Mouse (Mus musculus) heart, embryonic 12.5 days (tissue): ENCODE results near the gene Ruvbl2. TPM values are rescaled to one million over a fixed set of nuclear protein-coding genes. Genes with fewer than 3 reads are reported as not detected.
A peak's percentile ranks its signal among the peaks of the same experiment; 100 is the strongest.
"Not testable (repeated sequence)": the region's sequence is repeated elsewhere in the genome, so short reads cannot be mapped to it uniquely, and the experiment has no call there.

Experiments
- ATAC-seq: fragments of 200-750 bp; cut with Nextera tagmentation; 2 replicates; pipeline ENCODE4 v1.8.0; 2017; ENCODE audit warnings: moderate TSS enrichment, moderate library complexity; ENCODE audit not compliant: insufficient number of reproducible peaks, low FRiP score
- H3K27ac ChIP-seq: fragments of 300-500 bp; sonication (generic); 2 replicates; pipeline ENCODE4 v1.5.1; 2016; ENCODE audit warnings: mild to moderate bottlenecking, moderate library complexity; ENCODE audit not compliant: poor library complexity, severe bottlenecking
- H3K27me3 ChIP-seq: fragments of 300-500 bp; sonication (generic); replicated peaks from 2 replicates; pipeline ENCODE4 v1.6.1; 2016; ENCODE audit warnings: mild to moderate bottlenecking, moderate library complexity
- H3K36me3 ChIP-seq: fragments of 300-500 bp; sonication (generic); 2 replicates; pipeline ENCODE4 v1.6.1; 2016; ENCODE audit warnings: mild to moderate bottlenecking, moderate library complexity
- H3K4me1 ChIP-seq: fragments of 300-500 bp; sonication (generic); replicated peaks from 2 replicates; pipeline ENCODE4 v1.6.1; 2016; ENCODE audit warnings: mild to moderate bottlenecking
- H3K4me2 ChIP-seq: fragments of 300-500 bp; sonication (generic); 2 replicates; pipeline ENCODE4 v1.6.1; 2016; ENCODE audit warnings: mild to moderate bottlenecking, moderate library complexity
- H3K4me3 ChIP-seq: fragments of 300-500 bp; sonication (generic); 2 replicates; pipeline ENCODE4 v1.5.1; 2016; ENCODE audit warnings: mild to moderate bottlenecking
- H3K9ac ChIP-seq: fragments of 300-500 bp; sonication (generic); 2 replicates; pipeline ENCODE4 v1.6.1; 2016; ENCODE audit warnings: mild to moderate bottlenecking, moderate library complexity
- H3K9me3 ChIP-seq: fragments of 300-500 bp; sonication (generic); replicated peaks from 2 replicates; pipeline ENCODE4 v1.6.1; 2016; ENCODE audit warnings: mild to moderate bottlenecking, moderate library complexity
- WGBS: fragments of 180-500 bp; shearing (Covaris S2); methylation state at CpG from one replicate; pipeline ENCODE4 v1.1.7; 2016; 5-methylcytosine and 5-hydroxymethylcytosine counted together
- polyA plus RNA-seq: library from polyadenylated mRNA; unstranded; fragments of >200 nt; fragmentation: Nextera tagmentation; extraction: Ambion mirVana; gene quantifications from 2 replicates; pipeline ENCODE4 v1.2.1, GENCODE M21; 2016

Gene Ruvbl2
- polyA plus RNA-seq, 1 experiment from 2014 or later: 80.7 TPM

DNA sequence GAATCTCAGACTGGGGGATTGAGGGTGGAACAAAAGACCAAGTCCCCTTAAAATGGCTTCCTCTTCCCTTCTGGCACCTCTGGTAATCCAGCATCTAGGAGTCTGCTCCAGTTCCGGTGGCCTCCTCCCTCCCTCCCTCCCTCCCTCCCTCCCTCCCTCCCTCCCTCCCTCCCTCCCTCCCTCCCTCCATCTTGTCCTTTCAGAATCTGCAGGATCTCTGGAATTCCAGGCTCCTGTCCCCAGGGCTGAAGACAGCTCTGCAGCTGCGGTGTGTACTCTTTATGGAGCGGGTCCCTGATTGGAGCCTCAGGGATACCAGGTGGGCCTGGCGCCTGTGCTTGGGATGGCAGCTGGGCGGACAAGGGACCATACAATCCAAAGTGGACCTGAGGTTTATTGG, 23.4 kb upstream of the Ruvbl2 start:
- peak overlapping the region; percentile 86 for H3K27ac ChIP-seq
- peak overlapping the region; percentile 72 for H3K4me2 ChIP-seq
- peaks cover 64% of the 10 kb centered on the region for H3K36me3 ChIP-seq
- H3K9me3 ChIP-seq: no peaks in the 10 kb centered on the region
- H3K4me1 ChIP-seq: peaks cover 56% of the 10 kb centered on the region
- peak overlapping the region; percentile 75 for H3K4me3 ChIP-seq
- H3K9ac ChIP-seq: peak overlapping the region; percentile 64; the same call in 1 of the 2 replicates
- ATAC-seq: peak; percentile 5; the same call in 1 of the 2 replicates
- no peaks in the 10 kb centered on the region for H3K27me3 ChIP-seq
- WGBS: 58% methylated on average over 5 of the region's 5 CpGs

DNA sequence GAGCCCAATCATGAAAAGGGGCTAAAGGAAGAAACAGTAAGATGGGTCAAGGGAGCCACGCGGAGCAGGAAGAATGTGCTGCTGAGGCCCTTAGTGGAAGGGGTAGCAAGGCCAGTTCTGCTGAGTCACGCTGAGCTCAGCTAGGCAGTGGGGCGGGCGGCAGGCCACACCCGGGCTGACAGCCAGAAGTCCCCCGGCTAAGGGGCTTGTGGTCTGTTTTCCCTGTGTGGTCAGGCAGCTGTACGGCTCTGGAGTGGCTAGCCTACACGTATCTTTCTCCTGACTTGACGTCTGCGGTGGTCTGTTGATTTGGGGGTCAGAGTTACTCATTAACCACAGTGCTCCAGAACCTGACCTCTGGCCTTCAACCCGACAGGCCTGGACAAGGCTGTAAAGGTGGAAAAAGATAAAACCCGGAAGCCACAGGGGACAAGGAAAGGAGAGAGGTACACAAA, 23.0 kb upstream of the Ruvbl2 start:
- peak; percentile 75 for ATAC-seq
- Histone ChIP-seq H3K36me3 (peaks cover 68% of the 10 kb centered on the region), H3K9ac (peak overlapping the region; percentile 64), H3K27ac (peak overlapping the region; percentile 86), H3K4me3 (peak overlapping the region; percentile 75), H3K4me1 (peaks cover 56% of the 10 kb centered on the region), H3K27me3 (no peaks in the 10 kb centered on the region), H3K9me3 (no peaks in the 10 kb centered on the region), H3K4me2 (peak overlapping the region; percentile 72)
- WGBS: 8% methylated on average over 13 of the region's 13 CpGs

DNA sequence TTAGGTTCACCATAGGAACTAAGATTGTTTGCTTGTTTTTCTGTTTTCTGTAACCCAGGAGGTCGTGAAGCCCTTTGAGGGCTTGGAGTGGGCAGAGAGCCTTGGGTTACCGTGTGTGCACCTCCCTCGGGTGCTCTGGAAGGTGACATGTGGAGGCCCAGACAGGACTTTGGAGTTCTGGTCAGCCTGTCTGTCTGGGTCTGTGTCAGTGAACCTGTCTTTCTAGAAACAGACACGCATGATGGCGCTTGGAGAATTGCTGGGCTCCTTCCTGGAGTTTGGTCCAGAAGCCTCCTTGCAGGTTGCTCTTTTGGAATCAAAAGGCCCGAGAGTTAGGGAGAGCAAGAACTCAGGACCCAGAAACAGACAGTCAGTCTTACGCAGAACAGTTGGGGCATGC, 22.5 kb upstream of the Ruvbl2 start:
- no peak for ATAC-seq
- H3K9me3 ChIP-seq: no peaks in the 10 kb centered on the region
- peak overlapping the region; percentile 72 for H3K4me2 ChIP-seq
- H3K27me3 ChIP-seq: no peaks in the 10 kb centered on the region
- peaks cover 73% of the 10 kb centered on the region for H3K36me3 ChIP-seq
- peak overlapping the region; percentile 86 for H3K27ac ChIP-seq
- peak overlapping the region; percentile 75 for H3K4me3 ChIP-seq
- WGBS: 71% methylated on average over 7 of the region's 7 CpGs
- peaks cover 51% of the 10 kb centered on the region for H3K4me1 ChIP-seq
- peak overlapping the region; percentile 64 for H3K9ac ChIP-seq

DNA sequence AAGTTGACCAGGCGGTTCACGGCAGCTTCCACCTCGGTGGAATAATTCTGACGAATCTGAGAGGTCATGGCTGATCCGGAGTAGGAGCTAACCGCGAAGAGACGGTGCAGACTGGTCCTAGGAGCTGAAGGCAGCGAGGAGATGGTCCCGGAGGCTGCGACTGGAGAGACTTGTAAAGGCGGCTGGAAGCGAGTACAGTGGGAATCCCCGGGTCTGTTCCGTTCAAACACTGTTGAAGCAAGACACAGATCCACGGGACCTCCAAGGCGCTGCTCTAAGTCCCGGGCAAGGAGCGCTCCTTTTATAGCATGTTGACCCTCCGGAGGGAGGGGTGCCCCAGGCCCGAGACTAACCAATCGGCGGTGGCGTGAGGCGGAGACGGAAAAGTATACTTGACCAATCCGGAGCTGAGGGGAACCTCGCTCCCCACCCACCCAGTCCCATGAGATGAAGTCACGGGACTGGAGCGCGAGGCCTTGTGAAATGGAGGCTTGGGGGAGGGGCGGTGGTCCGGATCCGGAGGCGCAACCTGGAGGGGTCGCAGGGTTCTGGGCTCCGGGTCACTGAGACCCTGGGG, 21.8 kb upstream of the Ruvbl2 start, which contains the start of gene Ftl1:
TSS of gene Ftl1 (minus strand) at position 321 of the 577 bp plus-strand sequence.
- ATAC-seq: peak; percentile 94
- Histone ChIP-seq H3K4me2 (peak within 1 kb of the TSS; percentile 93), H3K36me3 (peaks cover 73% of the 10 kb centered on the region), H3K4me3 (peak within 1 kb of the TSS; percentile 75), H3K9ac (peak within 1 kb of the TSS; percentile 89), H3K27ac (peak within 1 kb of the TSS; percentile 90), H3K4me1 (peaks cover 47% of the 10 kb centered on the region)
- H3K27me3 ChIP-seq, H3K9me3 ChIP-seq: not testable (repeated sequence)
- WGBS: under 1% methylated on average over 31 of the region's 37 CpGs

DNA sequence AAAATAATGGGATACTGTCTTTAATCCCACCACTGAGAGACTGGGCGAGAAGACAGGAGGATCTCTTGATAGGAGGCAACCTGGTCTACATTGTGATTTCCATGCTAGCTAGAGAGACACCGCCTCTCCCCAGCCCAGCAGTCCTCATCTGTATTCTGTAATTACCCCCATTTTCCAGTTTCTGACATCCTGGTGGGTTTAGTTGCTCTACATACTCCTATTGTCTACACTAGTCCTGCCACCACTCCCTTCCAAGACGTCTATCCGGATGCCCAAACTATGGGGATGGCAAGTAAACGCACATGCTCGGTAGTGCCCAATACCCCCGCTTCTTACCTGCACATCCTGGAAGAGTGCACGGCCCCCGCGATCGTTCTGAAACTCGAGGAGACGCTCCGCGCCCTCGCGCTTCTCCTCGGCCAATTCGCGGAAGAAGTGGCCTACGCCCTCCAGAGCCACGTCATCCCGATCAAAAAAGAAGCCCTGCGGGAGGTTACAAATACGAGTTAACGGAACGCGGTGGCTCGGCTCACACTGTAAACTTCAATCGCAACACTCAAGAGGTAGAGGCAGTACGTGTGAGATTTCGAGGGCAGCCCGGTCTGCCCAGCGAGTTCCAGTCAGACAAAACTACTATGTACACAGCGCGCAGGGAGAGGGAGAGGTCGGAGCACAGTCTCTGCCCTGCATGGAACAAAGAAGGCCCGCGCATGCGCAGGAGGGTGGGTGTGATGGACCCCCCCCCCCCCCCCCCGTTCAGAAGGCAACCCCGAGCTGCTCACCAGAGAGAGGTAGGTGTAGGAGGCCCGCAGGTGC, 21.1 kb upstream of the Ruvbl2 start:
- Histone ChIP-seq H3K4me2 (peak overlapping the region; percentile 93), H3K27ac (peak overlapping the region; percentile 90), H3K4me1 (peaks cover 47% of the 10 kb centered on the region), H3K9me3 (no peaks in the 10 kb centered on the region), H3K4me3 (peak overlapping the region; percentile 75), H3K9ac (peak overlapping the region; percentile 89), H3K36me3 (peaks cover 73% of the 10 kb centered on the region), H3K27me3 (no peaks in the 10 kb centered on the region)
- peak; percentile 63 for ATAC-seq
- under 1% methylated on average over 42 of the region's 43 CpGs for WGBS

DNA sequence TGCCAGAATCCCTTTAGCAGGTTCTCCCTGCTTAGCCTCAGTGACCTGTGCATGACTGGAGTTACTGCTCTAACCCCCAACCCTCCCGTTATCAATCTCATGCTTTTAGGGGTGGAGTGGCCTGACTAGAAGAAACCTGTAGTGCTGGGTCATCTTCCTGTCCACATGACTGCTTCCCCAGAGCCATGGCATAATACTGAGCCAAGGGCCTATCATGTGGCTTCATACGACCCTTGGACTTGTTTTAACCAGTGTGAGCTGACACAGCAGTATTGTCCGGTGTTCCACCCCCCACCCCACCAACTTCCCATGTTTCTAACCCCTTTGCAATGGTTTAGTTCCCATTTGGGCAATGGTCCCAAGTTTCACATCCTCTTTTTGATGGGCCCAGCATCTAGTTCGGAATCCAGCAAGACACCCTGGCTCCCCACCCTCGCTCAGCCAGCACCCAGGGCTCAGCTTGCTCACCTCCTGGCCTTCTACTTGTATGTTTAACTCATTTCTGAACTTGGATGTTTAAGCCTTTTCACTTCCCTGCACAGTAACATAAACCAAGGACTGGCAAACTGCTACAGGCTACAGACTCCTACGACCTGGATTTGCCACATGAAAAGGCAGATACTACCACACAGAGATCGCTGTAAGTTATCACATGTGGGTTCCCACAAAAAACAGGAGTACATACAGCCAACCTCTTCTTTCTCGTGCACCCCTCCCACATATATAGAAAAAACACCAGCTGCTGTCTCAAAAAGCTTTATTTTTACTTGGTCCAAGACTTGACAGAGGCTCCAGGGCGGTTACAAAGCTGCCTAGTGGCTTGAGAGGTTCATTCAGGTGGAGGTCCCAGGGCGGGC, 19.5 kb upstream of the Ruvbl2 start:
- peak overlapping the region; percentile 75 for H3K4me3 ChIP-seq
- peaks cover 72% of the 10 kb centered on the region for H3K36me3 ChIP-seq
- 55% methylated on average over 10 of the region's 10 CpGs for WGBS
- H3K9ac ChIP-seq: peak overlapping the region; percentile 89
- H3K4me1 ChIP-seq: peaks cover 47% of the 10 kb centered on the region
- peak overlapping the region; percentile 67 for H3K27ac ChIP-seq
- peak overlapping the region; percentile 93 for H3K4me2 ChIP-seq
- no peaks in the 10 kb centered on the region for H3K9me3 ChIP-seq
- ATAC-seq: peak; percentile 14; the same call in 1 of the 2 replicates
- no peaks in the 10 kb centered on the region for H3K27me3 ChIP-seq

DNA sequence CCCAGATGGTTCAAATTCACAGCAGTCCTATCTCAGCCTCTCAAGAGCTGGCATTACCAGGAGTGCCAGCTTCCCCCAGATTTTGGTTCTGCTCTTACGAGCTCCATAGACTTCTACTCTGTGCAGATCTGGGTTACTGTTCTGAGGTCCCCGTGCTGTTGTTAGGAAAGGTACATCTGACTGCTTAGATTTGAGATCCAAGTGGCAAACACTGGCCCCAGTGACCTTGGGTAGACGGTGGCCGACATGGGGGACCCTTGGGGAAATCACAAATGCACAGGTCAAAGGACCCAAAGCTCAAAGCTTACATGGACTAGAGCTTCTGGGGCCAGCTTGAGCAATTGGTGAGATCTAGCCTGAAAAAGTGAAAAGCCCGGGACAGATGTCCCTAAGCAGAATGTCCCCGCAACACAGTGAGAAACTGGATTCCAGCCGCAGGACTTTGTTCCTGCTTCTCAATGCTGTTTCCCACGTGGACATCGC, 18.9 kb upstream of the Ruvbl2 start:
- peak overlapping the region; percentile 89; the same call in 1 of the 2 replicates for H3K9ac ChIP-seq
- peaks cover 72% of the 10 kb centered on the region for H3K36me3 ChIP-seq
- WGBS: 45% methylated on average over 9 of the region's 9 CpGs
- peak overlapping the region; percentile 67 for H3K27ac ChIP-seq
- H3K27me3 ChIP-seq: no peaks in the 10 kb centered on the region
- ATAC-seq: no peak
- H3K4me1 ChIP-seq: peaks cover 44% of the 10 kb centered on the region
- H3K4me2 ChIP-seq: peak overlapping the region; percentile 93
- H3K4me3 ChIP-seq: peak overlapping the region; percentile 75; the same call in 1 of the 2 replicates
- no peaks in the 10 kb centered on the region for H3K9me3 ChIP-seq

DNA sequence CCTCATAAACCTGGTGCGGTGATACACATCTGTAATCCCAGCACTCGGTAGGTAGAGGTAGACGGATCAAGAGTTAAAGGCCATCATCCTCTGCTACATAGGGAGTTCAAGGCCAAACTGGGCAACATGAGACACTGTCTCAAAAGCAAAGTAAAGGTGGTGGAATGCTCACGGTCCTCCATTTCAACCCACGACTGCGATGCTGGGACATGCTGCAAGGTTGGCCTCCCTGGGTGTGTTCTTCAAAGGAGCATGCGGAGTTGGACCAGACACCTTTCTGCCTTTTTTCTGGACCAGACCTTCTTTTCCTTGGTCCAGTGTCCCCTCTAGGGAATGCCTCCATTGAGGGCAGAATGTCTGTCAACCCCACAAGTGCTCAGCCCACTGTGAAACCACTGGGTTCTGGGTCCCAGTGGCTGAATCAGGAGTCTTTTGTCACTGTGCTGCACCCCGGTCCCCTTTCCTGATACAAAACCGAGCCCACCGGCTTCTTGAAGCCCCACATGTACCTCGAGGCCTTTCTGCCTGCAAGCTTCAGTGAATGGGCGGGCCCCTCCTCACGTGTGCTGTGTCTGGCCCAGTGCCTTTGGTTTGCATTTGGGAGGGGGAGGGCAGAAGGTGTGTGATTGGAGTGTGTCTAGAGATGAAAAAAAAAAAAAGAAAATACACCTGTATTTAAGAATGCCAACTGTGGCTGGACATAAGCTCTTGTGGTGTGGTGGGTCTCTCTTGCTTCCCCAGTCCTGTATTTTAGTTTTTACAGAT, 18.2 kb upstream of the Ruvbl2 start:
- H3K9me3 ChIP-seq: no peaks in the 10 kb centered on the region
- peaks cover 38% of the 10 kb centered on the region for H3K4me1 ChIP-seq
- H3K4me3 ChIP-seq: no peak overlapping the region
- no peak overlapping the region for H3K4me2 ChIP-seq
- 0 out of 2 replicates have a peak overlapping the region, but pooled peaks have one; percentile 25 for H3K9ac ChIP-seq
- peak overlapping the region; percentile 67; the same call in 1 of the 2 replicates for H3K27ac ChIP-seq
- 73% methylated on average over 13 of the region's 13 CpGs for WGBS
- peaks cover 71% of the 10 kb centered on the region for H3K36me3 ChIP-seq
- ATAC-seq: no peak
- no peaks in the 10 kb centered on the region for H3K27me3 ChIP-seq

DNA sequence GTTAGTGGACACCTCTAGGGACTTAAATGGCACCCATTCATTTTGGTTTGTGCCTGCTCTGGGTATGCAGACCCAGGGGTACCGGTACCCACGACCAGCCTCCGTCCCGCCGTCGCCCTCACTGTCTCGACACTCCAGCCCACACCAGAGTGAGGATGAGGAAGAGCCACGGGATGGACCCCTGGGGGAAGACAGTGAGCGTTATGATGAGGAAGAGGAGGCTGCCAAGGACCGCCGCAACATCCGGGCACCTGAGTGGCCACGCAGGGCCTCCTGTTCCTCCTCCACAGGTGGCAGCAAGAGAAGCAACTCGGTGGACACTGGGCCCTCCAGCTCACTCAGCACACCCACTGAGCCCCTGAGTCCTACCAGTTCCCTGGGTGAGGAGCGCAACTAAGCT, 17.1 kb upstream of the Ruvbl2 start:
- Histone ChIP-seq H3K4me3 (no peak overlapping the region), H3K4me1 (peaks cover 27% of the 10 kb centered on the region), H3K27ac (no peak overlapping the region), H3K9me3 (no peaks in the 10 kb centered on the region), H3K9ac (no peak overlapping the region), H3K4me2 (no peak overlapping the region), H3K36me3 (peaks cover 73% of the 10 kb centered on the region), H3K27me3 (no peaks in the 10 kb centered on the region)
- 84% methylated on average over 15 of the region's 15 CpGs for WGBS
- no peak for ATAC-seq

DNA sequence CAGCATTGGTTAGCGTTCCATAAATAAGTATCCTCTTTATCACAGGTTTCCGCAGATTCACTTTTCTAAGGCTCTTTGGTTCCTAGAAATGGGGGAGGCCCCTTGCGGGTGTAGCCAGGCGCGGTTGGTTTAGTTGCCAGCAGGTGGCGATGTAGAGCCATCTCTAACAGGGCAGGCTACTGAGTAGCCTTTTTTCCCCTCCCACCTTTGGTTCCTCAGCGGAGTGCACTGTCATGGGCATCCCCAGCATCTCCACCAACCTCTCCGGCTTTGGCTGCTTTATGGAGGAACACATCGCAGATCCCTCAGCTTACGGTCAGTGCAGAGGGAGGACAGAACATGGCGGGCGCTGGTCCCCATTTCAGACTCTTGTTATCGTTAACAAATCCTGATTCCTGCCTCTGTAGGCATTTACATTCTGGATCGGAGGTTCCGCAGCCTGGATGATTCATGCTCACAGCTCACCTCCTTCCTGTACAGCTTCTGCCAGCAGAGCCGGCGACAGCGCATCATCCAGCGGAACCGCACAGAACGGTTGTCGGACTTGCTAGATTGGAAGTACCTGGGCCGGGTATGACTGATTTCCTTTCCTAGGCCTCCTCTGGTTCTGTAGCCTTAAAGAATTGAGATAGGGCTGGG, 13.6 kb upstream of the Ruvbl2 start:
- Histone ChIP-seq H3K27ac (no peak overlapping the region), H3K4me2 (no peak overlapping the region), H3K4me3 (no peak overlapping the region), H3K27me3 (no peaks in the 10 kb centered on the region), H3K9ac (no peak overlapping the region), H3K9me3 (no peaks in the 10 kb centered on the region), H3K4me1 (peaks cover 18% of the 10 kb centered on the region), H3K36me3 (peaks cover 76% of the 10 kb centered on the region)
- WGBS: 50% methylated on average over 23 of the region's 23 CpGs
- ATAC-seq: peak; percentile 77
